Mouse (Mus musculus) stomach, postnatal 0 days (tissue): ENCODE results near the gene Fam19a2. TPM values are rescaled to one million over a fixed set of nuclear protein-coding genes. Genes with fewer than 3 reads are reported as not detected.
A peak's percentile ranks its signal among the peaks of the same experiment; 100 is the strongest.

Experiments used
- ATAC-seq: fragments of 200-750 bp; cut with Nextera tagmentation; 2 replicates; pipeline ENCODE4 v1.8.0; 2017; ENCODE audit not compliant: low FRiP score, low TSS enrichment
- DNase-seq: peaks from one replicate; pipeline ENCODE4 v3.0.0-alpha.2; 2016; ENCODE audit warnings: low spot score
- H3K27ac ChIP-seq: fragments of 300-500 bp; sonication (generic); replicated peaks from 2 replicates; pipeline ENCODE4 v1.5.1; 2014; ENCODE audit warnings: mild to moderate bottlenecking, control low read depth
- H3K27me3 ChIP-seq: fragments of 300-500 bp; sonication (generic); 2 replicates; pipeline ENCODE4 v1.6.1; 2014; ENCODE audit warnings: low read length; ENCODE audit not compliant: control insufficient read depth, insufficient read depth
- H3K36me3 ChIP-seq: fragments of 300-500 bp; sonication (generic); 2 replicates; pipeline ENCODE4 v1.6.1; 2014; ENCODE audit warnings: low read length, mixed read lengths; ENCODE audit not compliant: control insufficient read depth, insufficient read depth
- H3K4me1 ChIP-seq: fragments of 300-500 bp; sonication (generic); replicated peaks from 2 replicates; pipeline ENCODE4 v1.6.1; 2014; ENCODE audit warnings: antibody characterized with exemption; ENCODE audit not compliant: control insufficient read depth, insufficient read depth
- H3K4me2 ChIP-seq: fragments of 300-500 bp; sonication (generic); replicated peaks from 2 replicates; pipeline ENCODE4 v1.6.1; 2014; ENCODE audit warnings: low read depth, mild to moderate bottlenecking, control low read depth, moderate library complexity
- H3K4me3 ChIP-seq: fragments of 300-500 bp; sonication (generic); 2 replicates; pipeline ENCODE4 v1.5.1; 2014; ENCODE audit warnings: low read depth, low read length, control low read depth
- H3K9ac ChIP-seq: fragments of 300-500 bp; sonication (generic); 2 replicates; pipeline ENCODE4 v1.6.1; 2014; ENCODE audit warnings: mild to moderate bottlenecking, low read length, control low read depth, mixed read lengths
- H3K9me3 ChIP-seq: fragments of 300-500 bp; sonication (generic); 2 replicates; pipeline ENCODE4 v1.6.1; 2016; ENCODE audit warnings: low read length; ENCODE audit not compliant: control insufficient read depth
- CTCF ChIP-seq: IDR thresholded peaks from 2 replicates; pipeline ENCODE4 v1.5.1; 2016; ENCODE audit warnings: antibody characterized with exemption, low read depth, mild to moderate bottlenecking, moderate library complexity
- EP300 ChIP-seq: optimal IDR thresholded peaks from 2 replicates; pipeline ENCODE3; 2016; ENCODE audit warnings: antibody characterized with exemption
- WGBS: fragments of 180-500 bp; shearing (Covaris S2); extraction: QIAGEN DNeasy Blood & Tissue Kit; methylation state at CpG from one replicate; pipeline ENCODE4 v1.1.7; 2014; 5-methylcytosine and 5-hydroxymethylcytosine counted together
- polyA plus RNA-seq: library from polyadenylated mRNA; unstranded; fragments of >200 nt; fragmentation: Nextera tagmentation; extraction: Ambion mirVana; gene quantifications from 2 replicates; pipeline ENCODE4 v1.2.1, GENCODE M21; 2015

The Fam19a2 gene
- polyA plus RNA-seq, 1 experiment from 2014 or later, result 2.4 TPM

GRCm38 (mm10) chr10:123326271-123326670, 62.5 kb downstream of the Fam19a2 start:
- H3K36me3 ChIP-seq, result no peaks in the 10 kb centered on the region
- no peak overlapping the region for H3K27ac ChIP-seq
- H3K4me3 ChIP-seq, result no peak overlapping the region
- H3K9ac ChIP-seq, result no peak overlapping the region
- ATAC-seq (no peak), DNase-seq (no peak)
- H3K27me3 ChIP-seq, result no peaks in the 10 kb centered on the region
- no peaks in the 10 kb centered on the region for H3K9me3 ChIP-seq
- 94% methylated on average over 3 of the region's 3 CpGs for WGBS
- TF ChIP-seq EP300 (no peak), CTCF (no peak)
- no peak overlapping the region for H3K4me2 ChIP-seq
- H3K4me1 ChIP-seq, result no peaks in the 10 kb centered on the region

DNA sequence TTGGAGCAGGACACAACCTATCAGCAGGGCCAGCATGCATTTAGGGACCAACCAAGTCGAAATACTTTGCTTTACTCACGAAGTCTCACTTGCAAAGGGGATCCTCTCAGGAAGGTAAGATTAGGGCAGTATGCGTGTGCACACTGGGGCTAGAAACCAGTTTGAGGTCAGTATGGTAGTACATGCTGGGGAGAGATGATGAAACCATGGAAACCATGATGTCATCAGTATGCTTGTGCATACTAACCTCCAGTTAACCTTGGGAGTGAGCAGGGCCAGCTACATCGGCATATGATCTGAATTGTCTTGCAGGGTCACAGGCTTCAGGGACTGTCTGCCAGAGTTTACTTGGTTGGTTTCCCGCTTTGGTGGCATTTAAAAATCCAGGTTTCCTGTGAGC, 77.5 kb downstream of the Fam19a2 start:
- Histone ChIP-seq H3K36me3 (no peaks in the 10 kb centered on the region), H3K27ac (no peak overlapping the region), H3K27me3 (no peaks in the 10 kb centered on the region), H3K9ac (no peak overlapping the region), H3K4me2 (no peak overlapping the region), H3K9me3 (no peaks in the 10 kb centered on the region), H3K4me1 (no peaks in the 10 kb centered on the region), H3K4me3 (no peak overlapping the region)
- TF ChIP-seq CTCF, result no peak
- 55% methylated on average over 5 of the region's 5 CpGs for WGBS
- no peak for DNase-seq
- no peak for ATAC-seq

- 20% methylated on average over 5 of the region's 5 CpGs for WGBS
- H3K27me3 ChIP-seq, result no peaks in the 10 kb centered on the region
- no peak overlapping the region for H3K9ac ChIP-seq
- no peaks in the 10 kb centered on the region for H3K36me3 ChIP-seq
- no peak for ATAC-seq
- H3K4me2 ChIP-seq, result no peak overlapping the region
- no peak for TF ChIP-seq EP300
- peak; percentile 79 for TF ChIP-seq CTCF
- H3K4me3 ChIP-seq, result no peak overlapping the region
- no peak overlapping the region for H3K27ac ChIP-seq
- H3K9me3 ChIP-seq, result no peaks in the 10 kb centered on the region
- DNase-seq, result peak; percentile 15
- H3K4me1 ChIP-seq, result no peaks in the 10 kb centered on the region
These were observed 78.9 kb downstream of the Fam19a2 start for GRCm38 (mm10) chr10:123342591-123343236.

GRCm38 (mm10) chr10:123346301-123346700, 82.5 kb downstream of the Fam19a2 start:
- Histone ChIP-seq H3K9ac (no peak overlapping the region), H3K9me3 (no peaks in the 10 kb centered on the region), H3K4me1 (no peaks in the 10 kb centered on the region), H3K4me3 (no peak overlapping the region), H3K4me2 (no peak overlapping the region), H3K27ac (no peak overlapping the region), H3K36me3 (no peaks in the 10 kb centered on the region), H3K27me3 (no peaks in the 10 kb centered on the region)
- TF ChIP-seq CTCF, result no peak
- DNase-seq (no peak), ATAC-seq (no peak)
- WGBS, result 93% methylated on average over 8 of the region's 8 CpGs

DNA sequence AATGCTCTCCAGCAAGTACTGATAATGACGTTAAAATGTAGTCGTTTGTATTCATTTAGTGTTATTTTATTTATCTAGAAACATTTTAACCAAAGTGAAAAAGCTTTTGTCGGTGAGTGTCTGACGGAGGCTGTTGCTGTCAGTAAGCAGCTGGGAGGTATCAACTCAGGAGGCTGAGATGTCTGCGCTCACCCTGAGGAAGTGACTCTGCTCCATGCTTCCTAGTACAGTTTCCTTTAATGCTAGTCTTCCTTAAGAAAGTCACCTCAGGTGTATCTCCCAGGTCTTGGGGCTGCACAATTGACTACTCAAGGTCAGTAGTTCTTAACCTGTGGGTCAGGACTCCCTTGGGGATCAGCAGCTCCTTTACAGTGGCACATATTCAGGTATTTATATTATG, 89.9 kb downstream of the Fam19a2 start:
- Histone ChIP-seq H3K36me3 (no peaks in the 10 kb centered on the region), H3K4me2 (no peak overlapping the region), H3K4me3 (no peak overlapping the region), H3K27ac (no peak overlapping the region), H3K9ac (no peak overlapping the region), H3K27me3 (no peaks in the 10 kb centered on the region), H3K9me3 (no peaks in the 10 kb centered on the region), H3K4me1 (no peaks in the 10 kb centered on the region)
- TF ChIP-seq EP300 (no peak), CTCF (no peak)
- ATAC-seq, result no peak
- no peak for DNase-seq
- 39% methylated on average over 5 of the region's 5 CpGs for WGBS

DNA sequence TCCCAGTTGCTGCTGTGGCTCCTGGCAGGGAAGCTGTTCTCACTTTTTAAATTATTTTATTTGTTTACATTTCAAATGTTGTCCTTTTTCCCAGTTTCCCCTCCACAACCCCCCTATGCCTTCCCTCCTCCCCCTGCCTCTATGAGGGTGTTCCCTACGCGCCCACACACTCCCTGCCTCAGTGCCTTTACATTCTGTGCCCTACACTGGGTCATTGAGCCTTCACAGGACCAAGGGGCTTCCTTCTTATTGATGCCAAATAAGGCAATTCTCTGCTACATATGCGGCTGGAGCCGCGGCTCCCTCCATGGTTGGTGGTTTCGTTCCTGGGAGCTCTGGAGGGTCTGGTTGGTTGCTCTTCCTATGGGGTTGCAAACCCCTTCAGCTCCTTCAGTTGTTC, 93.2 kb downstream of the Fam19a2 start:
- no peak overlapping the region for H3K27ac ChIP-seq
- DNase-seq, result no peak

More for the DNA sequence above, 93.2 kb downstream of the Fam19a2 start:
- no peak for ATAC-seq
- Histone ChIP-seq H3K4me3 (no peak overlapping the region), H3K36me3 (no peaks in the 10 kb centered on the region), H3K27me3 (no peaks in the 10 kb centered on the region), H3K4me1 (no peaks in the 10 kb centered on the region), H3K9ac (no peak overlapping the region), H3K9me3 (no peaks in the 10 kb centered on the region), H3K4me2 (no peak overlapping the region)
- TF ChIP-seq EP300 (no peak), CTCF (no peak)
- 88% methylated on average over 6 of the region's 6 CpGs for WGBS
